Mouse (Mus musculus) spleen, postnatal 14 days (tissue): Measurements from ENCODE around the gene Cct3.
"Not testable (repeated sequence)": the region's sequence is repeated elsewhere in the genome, so short reads cannot be mapped to it uniquely, and the experiment has no call there.

Experiments
- DNase-seq, 2 experiments: peaks; one replicate each; pipeline ENCODE4 v3.0.0; 2021 to 2022; ENCODE audit warnings: low spot score in 2 of 2

The Cct3 gene

DNA sequence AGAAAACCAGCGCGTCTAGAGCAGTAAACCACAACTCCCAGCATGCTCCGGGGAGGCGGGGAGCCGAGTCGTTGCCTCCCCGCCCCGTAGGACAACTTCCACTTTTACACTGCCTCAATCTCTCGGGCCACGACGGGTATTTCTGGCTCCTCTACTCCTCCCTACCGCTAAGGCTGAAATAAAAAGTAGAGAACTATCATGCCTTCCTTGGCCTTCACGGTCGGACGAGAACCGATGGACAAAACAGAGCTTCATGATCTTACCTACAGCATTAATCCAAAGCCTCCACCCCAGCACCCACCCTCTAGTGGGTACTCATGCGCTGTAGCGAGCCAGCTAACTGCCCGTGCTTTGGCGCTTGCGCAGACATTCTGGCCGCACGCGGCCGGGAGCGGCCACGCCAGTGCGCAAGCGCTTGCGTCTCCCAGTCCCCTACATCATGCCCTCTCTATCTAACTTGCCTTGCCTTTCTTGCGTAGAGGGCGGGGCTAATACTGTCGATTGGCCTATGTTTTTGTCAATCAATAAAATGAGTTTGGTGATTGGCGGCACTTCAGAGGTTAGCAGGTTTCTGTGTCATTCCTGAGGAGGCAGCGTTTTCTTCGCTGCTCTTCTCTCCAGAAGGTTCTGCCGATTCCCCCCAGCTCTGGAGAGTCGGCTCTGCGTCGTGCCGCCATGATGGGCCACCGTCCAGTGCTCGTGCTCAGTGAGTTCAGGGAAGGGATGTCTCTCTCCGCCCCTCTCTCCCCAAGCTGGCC is at the start of gene Cct3, which contains the start of gene Tsacc:
Gene Cct3, plus strand, starts transcription at position 556 of the 758 bp plus-strand sequence.
Gene Tsacc, minus strand, starts transcription at position 439 of the 758 bp plus-strand sequence.
- peak; percentile 85 to 88 for DNase-seq

DNA sequence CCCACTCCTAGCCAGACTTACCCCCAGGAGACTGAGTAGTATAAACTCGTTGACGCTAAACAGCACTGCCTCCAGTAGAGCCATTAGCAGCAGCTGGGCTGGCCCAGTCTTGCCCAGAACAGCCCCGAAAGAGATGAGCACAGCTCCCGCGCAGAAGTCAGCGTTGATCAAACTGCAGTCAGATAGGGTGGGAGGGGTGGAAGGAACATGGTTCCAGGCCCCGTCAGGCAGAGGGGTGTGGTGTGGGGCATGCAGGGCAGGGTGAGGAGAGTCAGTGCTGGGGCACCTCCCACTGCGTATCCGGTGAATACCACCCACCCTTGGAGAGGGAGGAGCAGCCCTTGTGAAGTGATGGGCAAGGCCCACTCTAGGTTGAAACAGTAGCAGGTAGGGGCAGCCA is 49.2 kb upstream of the Cct3 start:
- DNase-seq = no peak

- no peak for DNase-seq
Observed at GRCm38 (mm10) chr3:88248406-88248805, 48.5 kb upstream of the Cct3 start.

- no peak for DNase-seq
Observed at GRCm38 (mm10) chr3:88252739-88253138, 44.2 kb upstream of the Cct3 start.

DNA sequence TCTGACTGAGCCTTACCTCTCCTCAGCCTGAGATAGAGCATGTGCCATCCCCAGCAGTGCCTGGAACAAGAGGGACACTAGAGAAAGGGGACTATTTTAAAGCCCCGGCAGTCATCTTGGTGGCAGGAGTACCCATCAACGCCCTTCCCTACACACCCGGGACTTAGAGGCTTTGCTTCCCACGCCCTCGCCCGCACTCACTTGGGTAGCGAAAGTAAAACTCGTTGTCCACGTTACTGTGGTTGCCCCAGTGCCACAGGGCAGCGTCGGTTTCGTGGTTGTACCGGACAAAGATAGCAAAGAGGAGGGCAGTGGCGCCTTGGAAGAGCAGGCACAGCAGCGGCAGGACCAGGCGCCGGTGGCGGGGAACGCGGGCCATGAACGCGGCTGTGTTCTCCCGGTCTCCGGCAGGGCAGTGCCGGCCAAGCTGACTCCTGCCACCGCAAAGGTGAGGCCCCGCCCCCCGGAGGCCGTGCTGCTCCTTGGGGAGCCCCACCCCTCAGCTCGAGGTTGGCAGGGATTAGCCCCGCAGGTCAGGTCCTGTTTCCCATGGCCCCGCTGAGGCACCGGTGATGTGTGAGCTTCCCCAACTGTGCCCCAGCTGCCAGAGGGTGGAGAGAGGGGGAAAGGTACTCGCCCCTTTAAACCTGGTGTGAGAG is 42.5 kb upstream of the Cct3 start, which contains the start of gene Rhbg:
Gene Rhbg, minus strand, starts transcription at position 442 of the 659 bp plus-strand sequence.
- no peak for DNase-seq

GRCm38 (mm10) chr3:88255950-88256349 is 41.0 kb upstream of the Cct3 start:
- no peak for DNase-seq

- no peak for DNase-seq
Observed at GRCm38 (mm10) chr3:88256382-88256781, 40.5 kb upstream of the Cct3 start.

GRCm38 (mm10) chr3:88262346-88262745 is 34.6 kb upstream of the Cct3 start:
- DNase-seq = no peak

DNA sequence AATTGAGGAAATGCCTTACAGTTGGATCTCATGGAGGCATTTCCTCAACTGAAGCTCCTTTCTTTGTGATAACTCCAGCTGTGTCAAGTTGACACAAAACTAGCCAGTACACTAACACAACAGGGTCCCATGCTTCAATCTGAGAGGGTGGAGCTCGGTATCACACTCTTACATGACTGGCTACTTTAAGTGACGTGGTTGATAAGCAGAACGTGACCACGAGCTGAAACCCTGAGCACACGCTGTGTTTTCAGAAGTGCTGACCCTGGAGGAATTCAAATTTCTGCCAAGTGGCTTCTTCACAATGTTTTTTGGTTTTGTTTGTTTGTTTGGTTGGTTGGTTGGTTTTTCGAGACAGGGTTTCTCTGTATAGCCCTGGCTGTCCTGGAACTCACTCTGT is 28.9 kb upstream of the Cct3 start:
- not testable (repeated sequence) for DNase-seq

GRCm38 (mm10) chr3:88268991-88269390 is 27.9 kb upstream of the Cct3 start:
- no peak for DNase-seq

- not testable (repeated sequence) for DNase-seq
Observed at GRCm38 (mm10) chr3:88271298-88271697, 25.6 kb upstream of the Cct3 start.

DNA sequence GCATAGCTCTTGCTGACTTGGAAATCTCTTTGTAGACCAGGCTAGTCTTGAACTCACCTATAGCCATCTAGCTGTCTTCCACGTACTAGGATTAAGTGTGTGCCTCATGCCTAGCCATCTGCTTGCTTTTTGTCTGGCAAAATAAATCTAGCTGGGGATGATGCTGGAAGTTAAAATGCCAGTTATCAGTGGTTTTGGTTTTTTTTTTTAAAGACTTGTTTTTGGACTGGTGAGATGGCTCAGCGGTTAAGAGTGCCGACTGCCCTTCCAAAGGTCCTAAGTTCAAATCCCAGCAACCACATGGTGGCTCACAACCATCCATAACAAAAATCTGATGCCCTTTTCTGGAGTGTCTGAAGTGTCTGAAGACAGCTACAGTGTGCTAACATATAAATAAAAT is 25.1 kb upstream of the Cct3 start:
- no peak for DNase-seq

DNA sequence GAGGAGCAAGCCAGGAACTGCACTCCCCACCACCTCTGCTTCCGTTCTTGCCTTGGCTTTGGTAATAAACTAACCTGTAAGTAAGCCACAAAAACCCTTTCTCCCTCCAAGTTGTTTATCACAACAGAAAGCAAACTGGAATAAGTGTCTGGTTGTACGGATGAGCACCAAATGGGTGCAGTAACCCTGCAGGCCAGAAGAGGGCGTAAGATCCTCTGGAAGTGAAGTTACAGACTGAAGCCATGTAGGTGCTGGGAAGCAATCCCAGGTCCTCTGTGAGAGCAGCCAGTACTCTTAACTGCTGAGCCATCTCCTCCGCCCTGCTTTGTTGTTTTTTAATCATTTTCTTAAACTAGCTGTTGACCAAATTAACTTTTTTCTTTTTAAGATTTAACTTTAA is 22.9 kb upstream of the Cct3 start:
- no peak for DNase-seq

GRCm38 (mm10) chr3:88276121-88276520 is 20.8 kb upstream of the Cct3 start:
- no peak for DNase-seq

- no peak for DNase-seq
Observed at GRCm38 (mm10) chr3:88276529-88277143, 20.3 kb upstream of the Cct3 start.

DNA sequence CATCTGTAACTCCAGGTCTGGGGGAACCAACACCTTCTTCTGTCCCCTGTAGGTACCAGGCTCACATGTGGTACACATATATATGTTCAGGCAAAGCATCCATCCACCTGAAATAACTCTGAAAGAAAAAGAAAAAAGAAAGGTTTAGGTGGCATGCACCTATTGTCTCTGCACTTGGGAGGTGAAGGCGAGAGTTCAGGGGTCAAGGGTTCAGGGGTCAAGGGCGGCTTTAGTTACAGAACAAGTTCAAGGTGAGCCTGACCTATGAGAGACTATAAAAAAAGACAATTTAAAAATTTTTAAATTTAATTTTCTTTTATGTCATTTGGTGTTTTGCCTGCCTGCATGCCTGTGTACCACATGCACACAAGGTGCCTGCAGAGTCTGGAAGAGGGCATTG is 16.9 kb upstream of the Cct3 start:
- DNase-seq = no peak

- not testable (repeated sequence) for DNase-seq
Observed at GRCm38 (mm10) chr3:88281141-88281916, 15.6 kb upstream of the Cct3 start.

- DNase-seq = not testable (repeated sequence)
Observed at GRCm38 (mm10) chr3:88284815-88285564, 11.9 kb upstream of the Cct3 start.

DNA sequence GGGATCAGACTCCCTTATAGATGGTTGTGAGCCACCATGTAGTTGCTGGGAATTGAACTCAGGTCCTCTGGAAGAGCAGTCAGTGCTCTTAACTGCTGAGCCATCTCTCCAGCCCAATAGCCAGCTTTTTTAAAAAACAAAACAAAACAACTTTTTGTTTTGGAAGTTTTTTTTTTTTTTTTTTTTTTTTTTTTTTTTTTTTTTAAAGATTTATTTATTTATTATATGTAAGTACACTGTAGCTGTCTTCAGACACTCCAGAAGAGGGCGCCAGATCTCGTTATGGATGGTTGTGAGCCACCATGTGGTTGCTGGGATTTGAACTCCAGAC is 11.4 kb upstream of the Cct3 start:
- not testable (repeated sequence) for DNase-seq

DNA sequence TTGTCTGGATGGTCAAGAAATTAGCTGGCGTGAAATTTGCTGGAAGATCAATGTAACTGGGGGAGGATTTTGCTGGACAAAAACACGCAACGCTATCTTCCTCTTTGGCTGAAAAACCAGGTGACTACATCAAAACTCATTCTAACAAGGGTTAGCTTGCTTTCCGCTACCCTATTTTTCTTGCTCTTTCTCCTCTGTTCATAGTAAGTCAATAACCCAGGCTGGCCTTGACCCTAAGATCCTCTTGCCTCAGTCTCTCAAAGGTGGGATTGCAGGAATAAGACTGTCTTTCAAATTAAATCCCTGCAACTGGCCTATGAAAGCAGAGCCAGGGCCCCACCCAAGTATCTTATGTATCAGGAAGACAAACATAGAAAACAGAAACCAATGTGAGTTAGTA is 9.8 kb upstream of the Cct3 start, which contains the start of gene Gm38392:
Gene Gm38392, minus strand, starts transcription at position 101 of the 400 bp plus-strand sequence.
- no peak for DNase-seq

DNA sequence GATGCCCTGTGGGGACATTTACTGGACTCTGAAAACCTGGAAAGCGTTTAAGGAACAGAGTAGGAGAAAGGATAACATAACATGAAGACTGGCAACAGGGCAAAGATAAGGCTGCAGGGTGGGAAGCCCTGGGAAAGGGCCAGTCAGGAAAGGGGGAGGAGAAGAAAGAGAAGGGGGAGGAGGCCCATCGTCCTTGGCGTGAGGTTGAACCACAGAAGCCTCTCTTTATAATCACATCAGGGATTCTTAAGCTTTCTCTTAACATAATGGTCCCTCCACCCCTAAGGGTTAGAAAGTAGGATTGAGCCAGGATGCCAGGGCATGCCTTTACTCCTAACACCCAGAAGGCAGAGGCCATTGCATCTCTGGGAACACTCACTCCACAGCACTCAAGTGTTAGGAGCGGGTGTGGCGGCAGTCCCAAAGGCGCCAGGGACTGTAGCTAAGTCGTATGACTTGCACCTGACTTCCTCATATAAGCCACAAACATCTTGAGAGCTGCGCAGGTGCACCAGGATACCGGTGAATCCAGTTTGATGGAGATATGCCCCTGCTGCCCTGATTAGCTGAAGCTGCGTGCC is 8.7 kb upstream of the Cct3 start:
- not testable (repeated sequence) for DNase-seq
